Mouse (Mus musculus): ENCODE data around the gene Dnah9.

The Dnah9 gene

GRCm38 (mm10) chr11:66167801-66168651 is at the start of gene Dnah9:
Dnah9 (minus strand) TSS chr11:66168551.
- TF ChIP-seq GATA4 (IDR thresholded peaks at IDR 0.05; ENCODE audit: insufficient replicate concordance, low read length): no peak

DNA sequence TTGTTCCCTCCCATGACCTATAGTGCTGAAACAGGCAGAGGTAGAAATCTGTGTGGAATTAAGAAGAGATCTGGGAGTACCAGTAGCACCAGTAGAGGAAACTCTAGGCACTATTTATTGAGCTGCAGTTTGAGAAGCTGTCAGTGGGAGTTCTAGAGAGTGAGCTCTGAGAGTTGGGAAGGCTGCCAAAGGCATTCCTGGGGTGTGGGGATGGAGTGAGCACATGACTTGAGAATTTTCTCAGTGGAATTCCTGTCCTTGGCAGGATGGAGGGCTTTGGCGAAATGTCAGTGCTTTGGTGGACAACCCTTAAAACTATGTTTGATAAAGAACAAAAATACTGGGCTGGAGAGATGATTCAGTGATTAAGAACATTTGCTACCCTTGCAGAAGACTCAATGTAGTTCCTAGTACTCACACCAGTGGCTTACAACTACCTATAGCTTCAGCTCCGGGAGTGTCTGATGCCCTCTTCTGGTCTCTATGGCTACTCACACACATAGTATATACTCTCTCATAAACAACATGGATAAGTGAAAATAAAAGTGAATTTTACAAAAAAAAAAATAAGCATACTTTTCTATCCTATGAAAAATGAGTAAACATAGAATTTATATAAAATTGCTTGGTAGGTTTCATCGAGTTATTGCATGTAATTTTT is 20.4 kb upstream of the Dnah9 start:
- TF ChIP-seq GATA4 (IDR thresholded peaks at IDR 0.05; ENCODE audit: insufficient replicate concordance, low read length): no peak

GRCm38 (mm10) chr11:66188146-66188545 is 19.8 kb upstream of the Dnah9 start:
- no peak for TF ChIP-seq GATA4 (IDR thresholded peaks at IDR 0.05; ENCODE audit: insufficient replicate concordance, low read length)

- TF ChIP-seq GATA4 (IDR thresholded peaks at IDR 0.05; ENCODE audit: insufficient replicate concordance, low read length): no peak
Observed at GRCm38 (mm10) chr11:66177781-66178180, 9.4 kb upstream of the Dnah9 start.

- TF ChIP-seq GATA4 (IDR thresholded peaks at IDR 0.05; ENCODE audit: insufficient replicate concordance, low read length): no peak
Observed at GRCm38 (mm10) chr11:66164022-66164421, 4.3 kb downstream of the Dnah9 start.

GRCm38 (mm10) chr11:66140631-66141252 is 27.6 kb downstream of the Dnah9 start:
- no peak for TF ChIP-seq GATA4 (IDR thresholded peaks at IDR 0.05; ENCODE audit: insufficient replicate concordance, low read length)

DNA sequence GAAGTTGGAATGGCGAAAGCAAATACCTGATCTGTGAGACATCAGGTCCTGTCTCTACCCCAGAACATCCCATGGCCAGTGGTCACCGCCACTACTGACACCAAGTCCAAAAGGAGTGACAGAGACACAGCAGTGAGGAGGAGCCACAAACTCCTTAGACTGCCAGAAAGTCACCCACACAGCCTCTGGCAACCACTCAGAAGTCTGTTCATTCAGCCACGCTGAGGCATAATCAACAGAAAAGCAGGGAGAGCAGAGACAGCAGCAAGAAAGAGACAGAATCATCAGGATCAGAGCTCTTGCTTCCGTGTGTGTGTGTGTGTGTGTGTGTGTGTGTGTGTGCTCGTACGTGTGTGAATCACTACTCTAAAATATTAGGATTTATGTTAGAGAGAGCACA is 33.5 kb downstream of the Dnah9 start:
- TF ChIP-seq GATA4 (IDR thresholded peaks at IDR 0.05; ENCODE audit: insufficient replicate concordance, low read length): no peak

DNA sequence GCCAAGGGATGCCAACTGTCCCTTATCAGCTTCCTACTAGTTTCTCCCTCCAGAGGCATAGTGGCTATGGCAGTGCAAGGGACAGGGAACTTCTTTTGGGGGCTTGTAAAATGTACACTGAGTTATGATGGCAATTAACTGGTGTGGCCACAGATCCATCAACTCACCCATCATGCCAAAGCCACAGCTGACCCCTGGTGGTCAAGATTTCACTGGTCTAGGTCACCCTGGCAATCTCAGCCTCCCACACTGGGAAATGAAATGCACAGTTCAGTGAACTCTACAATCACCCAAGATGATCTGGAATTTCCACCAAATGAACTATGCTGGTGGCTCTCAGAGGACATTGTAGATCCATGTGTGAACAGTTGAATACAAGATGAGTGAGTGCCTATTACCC is 42.2 kb downstream of the Dnah9 start:
- no peak for TF ChIP-seq GATA4 (IDR thresholded peaks at IDR 0.05; ENCODE audit: insufficient replicate concordance, low read length)

GRCm38 (mm10) chr11:66124496-66124895 is 43.9 kb downstream of the Dnah9 start:
- no peak for TF ChIP-seq GATA4 (IDR thresholded peaks at IDR 0.05; ENCODE audit: insufficient replicate concordance, low read length)

DNA sequence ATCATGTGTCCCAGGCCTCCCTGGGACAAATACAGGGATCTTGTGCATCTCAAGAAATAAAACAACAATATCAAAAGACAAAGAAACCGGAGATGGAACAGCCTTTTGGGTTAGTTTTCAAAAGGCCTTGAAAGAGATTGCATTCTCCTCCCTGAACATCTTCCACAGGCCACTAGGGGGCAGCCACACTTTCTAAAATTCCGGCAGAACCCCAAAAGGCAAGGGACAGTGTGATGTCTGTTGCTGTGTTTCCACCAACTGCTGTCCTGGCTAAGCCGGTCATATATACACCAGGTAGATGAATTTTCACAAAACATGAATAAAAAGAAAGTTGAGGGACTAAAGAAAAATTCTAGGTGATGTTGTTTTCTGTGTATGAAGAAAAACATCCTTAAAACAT is 46.3 kb downstream of the Dnah9 start:
- TF ChIP-seq GATA4 (IDR thresholded peaks at IDR 0.05; ENCODE audit: insufficient replicate concordance, low read length): no peak

- TF ChIP-seq GATA4 (IDR thresholded peaks at IDR 0.05; ENCODE audit: insufficient replicate concordance, low read length): no peak
Observed at GRCm38 (mm10) chr11:66083663-66084254, 84.6 kb downstream of the Dnah9 start.

GRCm38 (mm10) chr11:66072921-66073320 is 95.4 kb downstream of the Dnah9 start:
- TF ChIP-seq GATA4 (IDR thresholded peaks at IDR 0.05; ENCODE audit: insufficient replicate concordance, low read length): no peak

GRCm38 (mm10) chr11:66058956-66059355 is 109.4 kb downstream of the Dnah9 start:
- TF ChIP-seq GATA4 (IDR thresholded peaks at IDR 0.05; ENCODE audit: insufficient replicate concordance, low read length): no peak

- no peak for TF ChIP-seq GATA4 (IDR thresholded peaks at IDR 0.05; ENCODE audit: insufficient replicate concordance, low read length)
Observed at GRCm38 (mm10) chr11:66051294-66051693, 117.1 kb downstream of the Dnah9 start.

DNA sequence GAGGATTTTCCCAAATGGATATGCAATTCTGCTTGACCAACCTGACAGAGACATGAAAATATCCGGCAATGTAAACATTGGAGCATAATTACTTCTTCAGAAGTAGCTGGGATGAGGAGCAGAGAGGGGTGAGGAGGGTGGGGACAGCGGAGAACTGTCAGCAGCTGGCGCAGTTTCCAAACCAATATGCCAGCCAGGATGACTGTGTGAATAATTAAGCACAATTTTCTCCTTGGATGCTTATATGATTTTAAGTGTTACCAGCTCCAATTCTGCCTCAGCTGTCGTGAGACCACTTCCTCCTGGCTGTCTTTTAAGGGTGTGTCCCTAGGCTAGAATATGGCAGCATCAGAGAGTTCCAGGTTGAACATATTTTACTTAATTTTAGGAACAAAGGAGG is 119.2 kb downstream of the Dnah9 start:
- TF ChIP-seq GATA4 (IDR thresholded peaks at IDR 0.05; ENCODE audit: insufficient replicate concordance, low read length): no peak

All from liver, adult (tissue).